Mouse (Mus musculus): ENCODE results near the gene Bptf. TPM values are rescaled to one million over a fixed set of nuclear protein-coding genes. Genes with fewer than 3 reads are reported as not detected.

Bptf gene
- polyA plus RNA-seq, 1 experiment from 2014 or later, result 45.5 TPM

Other genes starting within 250 kb of the Bptf start
- gene Smurf2, start 211.4 kb downstream of the Bptf start, polyA plus RNA-seq (2016; fragmentation: Nextera tagmentation; extraction: Ambion mirVana), result 16.1 and 16.9 TPM in 2 replicates
- 501 and 513 TPM in 2 replicates for gene Kpna2, start 132.6 kb downstream of the Bptf start, polyA plus RNA-seq (2016; fragmentation: Nextera tagmentation; extraction: Ambion mirVana)
- 1.8 and 2.0 TPM in 2 replicates for gene 1810010H24Rik, start 106.4 kb downstream of the Bptf start, polyA plus RNA-seq (2016; fragmentation: Nextera tagmentation; extraction: Ambion mirVana)
- 72.7 and 73.9 TPM in 2 replicates for gene Nol11, start 57.3 kb upstream of the Bptf start, polyA plus RNA-seq (2016; fragmentation: Nextera tagmentation; extraction: Ambion mirVana)

All from limb, embryonic 12.5 days (tissue).